Mouse (Mus musculus) MEL (cell line): ENCODE data around the gene Vim. TPM values are rescaled to one million over a fixed set of nuclear protein-coding genes. Genes with fewer than 3 reads are reported as not detected.

ENCODE experiments used
- DNase-seq: peaks from one replicate; pipeline ENCODE4 v3.0.0; 2011; ENCODE audit warnings: low read depth, low spot score
- H3K27ac ChIP-seq: 2 replicates; pipeline ENCODE4 v1.5.1; 2012; ENCODE audit warnings: low read depth, mild to moderate bottlenecking, control low read depth, low read length, moderate library complexity; ENCODE audit not compliant: control insufficient read depth
- H3K27me3 ChIP-seq, 2 experiments: fragments of 150-350 bp in 1 of 2; sonication (generic) in 1 of 2; 2 replicates each; pipeline ENCODE4 v1.6.1; 2012; ENCODE audit warnings: low read length in 2 of 2, mild to moderate bottlenecking in 2 of 2, improper control_type of control experiment in 1 of 2, moderate library complexity in 1 of 2; ENCODE audit not compliant: insufficient read depth in 2 of 2, control insufficient read depth in 1 of 2
- H3K36me3 ChIP-seq, 2 experiments: 2 replicates each; pipeline ENCODE4 v1.6.1; 2012 to 2014; ENCODE audit warnings: low read length in 2 of 2, improper control_type of control experiment in 1 of 2, inconsistent platforms in 1 of 2, mild to moderate bottlenecking in 1 of 2; ENCODE audit not compliant: insufficient read depth in 2 of 2, control insufficient read depth in 1 of 2
- H3K4me1 ChIP-seq, 2 experiments: fragments of 150-350 bp in 1 of 2; sonication (generic) in 1 of 2; 2 replicates each; pipeline ENCODE4 v1.6.1; 2012; ENCODE audit warnings: low read length in 2 of 2, improper control_type of control experiment in 1 of 2, mild to moderate bottlenecking in 1 of 2; ENCODE audit not compliant: insufficient read depth in 2 of 2, control insufficient read depth in 1 of 2
- H3K4me3 ChIP-seq, 2 experiments: fragments of 150-350 bp in 1 of 2; sonication (generic) in 1 of 2; 2 replicates each; pipeline ENCODE4 v1.5.1; 2012; ENCODE audit warnings: low read depth in 2 of 2, low read length in 2 of 2, mild to moderate bottlenecking in 2 of 2, moderate library complexity in 2 of 2, control low read depth in 1 of 2, improper control_type of control experiment in 1 of 2; ENCODE audit not compliant: control insufficient read depth in 1 of 2, insufficient read depth in 1 of 2
- H3K79me2 ChIP-seq: 2 replicates; pipeline ENCODE4 v1.6.1; 2012; ENCODE audit warnings: mild to moderate bottlenecking, low read length, moderate library complexity; ENCODE audit not compliant: control insufficient read depth, poor library complexity, insufficient read depth
- H3K9ac ChIP-seq: 2 replicates; pipeline ENCODE4 v1.6.1; 2012; ENCODE audit warnings: low read depth, mild to moderate bottlenecking, control low read depth, low read length, moderate library complexity; ENCODE audit not compliant: control insufficient read depth, poor library complexity, severe bottlenecking
- H3K9me3 ChIP-seq: fragments of 150-350 bp; sonication (generic); replicated peaks from 2 replicates; pipeline ENCODE4 v1.6.1; 2012; ENCODE audit warnings: mild to moderate bottlenecking, low read length, improper control_type of control experiment, moderate library complexity; ENCODE audit not compliant: insufficient read depth
- BHLHE40 ChIP-seq: IDR thresholded peaks from 2 replicates; pipeline ENCODE4 v1.6.1; 2012; ENCODE audit warnings: low read depth, mild to moderate bottlenecking, inconsistent platforms, low read length, improper control_type of control experiment, borderline replicate concordance
- CHD1 ChIP-seq: IDR thresholded peaks from 2 replicates; pipeline ENCODE4 v1.6.1; 2012; ENCODE audit warnings: low read depth, mild to moderate bottlenecking, inconsistent platforms, low read length, improper control_type of control experiment
- ELF1 ChIP-seq: IDR thresholded peaks from 2 replicates; pipeline ENCODE4 v1.6.1; 2014; ENCODE audit warnings: low read depth, mild to moderate bottlenecking, inconsistent platforms, low read length, improper control_type of control experiment, moderate library complexity
- ETS1 ChIP-seq: IDR thresholded peaks from 2 replicates; pipeline ENCODE4 v1.6.1; 2012; ENCODE audit warnings: low read depth, mild to moderate bottlenecking, inconsistent platforms, low read length, improper control_type of control experiment, moderate library complexity
- GABPA ChIP-seq: IDR thresholded peaks from 2 replicates; pipeline ENCODE4 v1.6.1; 2012; ENCODE audit warnings: low read depth, mild to moderate bottlenecking, inconsistent platforms, low read length, improper control_type of control experiment, moderate library complexity
- GATA1 ChIP-seq: IDR thresholded peaks from 2 replicates; pipeline ENCODE4 v1.6.1; 2011; ENCODE audit warnings: low read depth, low read length, improper control_type of control experiment
- HCFC1 ChIP-seq: IDR thresholded peaks from 2 replicates; pipeline ENCODE4 v1.6.1; 2012; ENCODE audit warnings: low read depth, mild to moderate bottlenecking, inconsistent platforms, low read length, improper control_type of control experiment, moderate library complexity
- MAX ChIP-seq: IDR thresholded peaks from 2 replicates; pipeline ENCODE4 v1.6.1; 2011; ENCODE audit warnings: low read length, improper control_type of control experiment
- MEF2A ChIP-seq: IDR thresholded peaks from 2 replicates; pipeline ENCODE4 v1.6.1; 2014; ENCODE audit warnings: low read depth, mild to moderate bottlenecking, inconsistent platforms, low read length, improper control_type of control experiment; ENCODE audit not compliant: poor library complexity, insufficient replicate concordance, severe bottlenecking; ENCODE audit errors: extremely low read depth
- MYC ChIP-seq: IDR thresholded peaks from 2 replicates; pipeline ENCODE4 v1.6.1; 2011; ENCODE audit warnings: low read depth, mild to moderate bottlenecking, low read length, improper control_type of control experiment, moderate library complexity
- NRF1 ChIP-seq: IDR thresholded peaks from 2 replicates; pipeline ENCODE4 v1.6.1; 2014; ENCODE audit warnings: low read depth, mild to moderate bottlenecking, inconsistent platforms, low read length, improper control_type of control experiment, moderate library complexity; ENCODE audit not compliant: poor library complexity, insufficient read depth, severe bottlenecking
- POLR2A ChIP-seq, 2 experiments: IDR thresholded peaks; 2 replicates each; pipeline ENCODE4 v1.6.1; 2011 to 2012; ENCODE audit warnings: low read length in 2 of 2, mild to moderate bottlenecking in 2 of 2, control low read depth in 1 of 2, improper control_type of control experiment in 1 of 2, low read depth in 1 of 2, moderate library complexity in 1 of 2; ENCODE audit not compliant: control insufficient read depth in 1 of 2, insufficient read depth in 1 of 2, poor library complexity in 1 of 2
- POLR2AphosphoS5 ChIP-seq: IDR thresholded peaks from 2 replicates; pipeline ENCODE4 v1.6.1; 2012; ENCODE audit warnings: low read depth, borderline replicate concordance, mild to moderate bottlenecking, inconsistent platforms, low read length, moderate library complexity, mixed read lengths
- RAD21 ChIP-seq: IDR thresholded peaks from 2 replicates; pipeline ENCODE4 v1.6.1; 2011; ENCODE audit warnings: mild to moderate bottlenecking, low read depth, low read length, improper control_type of control experiment
- RCOR1 ChIP-seq: IDR thresholded peaks from 2 replicates; pipeline ENCODE4 v1.6.1; 2012; ENCODE audit warnings: low read depth, mild to moderate bottlenecking, inconsistent platforms, low read length, improper control_type of control experiment
- SMC3 ChIP-seq: IDR thresholded peaks from 2 replicates; pipeline ENCODE4 v1.6.1; 2011; ENCODE audit warnings: low read depth, low read length, improper control_type of control experiment
- TBP ChIP-seq: IDR thresholded peaks from 2 replicates; pipeline ENCODE4 v1.8.0; 2011; ENCODE audit warnings: low read depth, low read length, improper control_type of control experiment
- ZC3H11A ChIP-seq: IDR thresholded peaks from 2 replicates; pipeline ENCODE4 v1.6.1; 2012; ENCODE audit warnings: low read depth, mild to moderate bottlenecking, inconsistent platforms, low read length, improper control_type of control experiment
- polyA plus RNA-seq, 2 experiments: library from polyadenylated mRNA; stranded (reverse) in 1 of 2; unstranded in 1 of 2; fragments of >175 nt in 1 of 2; fragments of >200 nt in 1 of 2; gene quantifications; 2 replicates each; pipeline versions ENCODE4 v1.2.1 to v1.2.4; 2012; ENCODE audit warnings: low replicate concordance in 2 of 2, low read depth in 1 of 2; ENCODE audit not compliant: insufficient read length in 2 of 2, insufficient read depth in 1 of 2, missing spikeins in 1 of 2
- total RNA-seq: library from RNA; depleted of rRNA; stranded (reverse); fragments of 300-350 nt; gene quantifications from 2 replicates; pipeline ENCODE4 v1.2.3, GENCODE M21; 2012

Gene Vim
- total and polyA plus RNA-seq, 3 experiments: 58.0 to 580 (median 257) TPM

- Histone ChIP-seq H3K9me3 (no peaks in the 10 kb centered on the region), H3K9ac (no peak overlapping the region), H3K4me3 (no peak overlapping the region), H3K36me3 (peaks cover 0 to 4% of the 10 kb centered on the region in 2 experiments; a peak in 1 of 4 replicates), H3K27ac (no peak overlapping the region)
- TF ChIP-seq TBP (no peak), ETS1 (no peak), MYC (no peak), MEF2A (no peak), ELF1 (no peak), MAX (no peak), HCFC1 (no peak)
- TF ChIP-seq, all 39 proteins: peak for 0
- no peak for DNase-seq
- H3K27me3 ChIP-seq: no peaks in the 10 kb centered on the region
- H3K79me2 ChIP-seq: no peaks in the 10 kb centered on the region
- H3K4me1 ChIP-seq: peaks cover 0 to 4% of the 10 kb centered on the region in 2 experiments; a peak in 2 of 4 replicates
These were observed 43.1 kb upstream of the Vim start for GRCm38 (mm10) chr2:13530639-13531038.

- H3K79me2 ChIP-seq: 0 out of 2 replicates have a peak, but pooled peaks cover 4% of the 10 kb centered on the region
- no peaks in the 10 kb centered on the region for H3K27me3 ChIP-seq
- H3K9ac ChIP-seq: no peak overlapping the region
- H3K4me1 ChIP-seq: peaks cover 17 to 30% of the 10 kb centered on the region in 2 experiments
- no peaks in the 10 kb centered on the region for H3K9me3 ChIP-seq
- no peak for DNase-seq
- peak; percentile 17; the same call in 1 of the 2 replicates for TF ChIP-seq SMC3
- TF ChIP-seq MEF2A: no peak
- no peak for TF ChIP-seq RCOR1
- TF ChIP-seq NRF1: no peak
- TF ChIP-seq GABPA: no peak
- peak; percentile 7 for TF ChIP-seq RAD21
- no peak for TF ChIP-seq ZC3H11A
- TF ChIP-seq CHD1: no peak
- TF ChIP-seq POLR2AphosphoS5: no peak
- TF ChIP-seq POLR2A (IDR thresholded peaks at IDR 0.05; ENCODE audit: control insufficient read depth in 1 of 2, insufficient read depth in 1 of 2, low read depth in 1 of 2, low read length in 2 of 2, poor library complexity in 1 of 2): no peak
- no peak for TF ChIP-seq BHLHE40
- TF ChIP-seq HCFC1: no peak
- no peak for TF ChIP-seq GATA1
- H3K4me3 ChIP-seq: no peak overlapping the region
- peaks cover 0 to 32% of the 10 kb centered on the region in 2 experiments; a peak in 2 of 4 replicates for H3K36me3 ChIP-seq
- no peak overlapping the region for H3K27ac ChIP-seq
These were observed 37.0 kb upstream of the Vim start for GRCm38 (mm10) chr2:13536747-13537146.
